Mouse (Mus musculus): ENCODE measurements at regions not wholly inside any gene's neighbourhood (a gene's known extent, or its start where the extent isn't known, plus 50 kb on each side); places are given as distances from the start of the nearest gene placed in this dataset.
A peak's percentile ranks its signal among the peaks of the same experiment; 100 is the strongest.

DNA sequence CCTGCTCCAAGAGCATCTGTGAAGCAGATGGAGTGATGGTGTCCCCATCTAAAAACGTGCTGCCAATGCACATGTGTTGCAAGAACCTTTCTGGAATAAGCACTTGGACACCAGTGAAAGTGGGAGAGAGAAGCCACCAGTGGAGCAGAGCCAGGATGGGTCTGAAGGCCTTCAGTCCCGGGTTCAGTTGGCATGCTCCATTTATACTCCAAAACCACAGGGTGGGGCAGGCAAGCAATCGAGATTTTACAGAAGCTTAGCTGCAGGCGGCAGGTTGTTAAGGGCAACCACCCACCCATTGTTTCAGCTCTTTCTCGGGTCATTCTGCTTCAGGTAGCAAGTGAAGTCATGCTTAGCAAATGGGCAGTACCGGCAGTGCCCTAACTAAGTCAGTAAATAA lies 51.8 kb upstream of the Sv2b start:
- Histone ChIP-seq H3K27ac (no peak overlapping the region), H3K4me3 (no peak overlapping the region), H3K4me1 (replicated peaks) (no peaks in the 10 kb centered on the region), H3K27me3 (no peaks in the 10 kb centered on the region), H3K9me3 (replicated peaks) (no peaks in the 10 kb centered on the region), H3K36me3 (no peaks in the 10 kb centered on the region), H3K4me2 (no peak overlapping the region), H3K9ac (no peak overlapping the region)
- ATAC-seq (replicated peaks; ENCODE audit: insufficient number of reproducible peaks, insufficient read depth, low FRiP score, low read depth): no peak
- WGBS: 54% methylated on average over 6 of the region's 6 CpGs

- Histone ChIP-seq H3K27me3 (no peaks in the 10 kb centered on the region), H3K9me3 (replicated peaks) (no peaks in the 10 kb centered on the region), H3K36me3 (no peaks in the 10 kb centered on the region), H3K9ac (no peak overlapping the region), H3K4me3 (no peak overlapping the region), H3K27ac (no peak overlapping the region), H3K4me1 (replicated peaks) (no peaks in the 10 kb centered on the region), H3K4me2 (no peak overlapping the region)
- 67% methylated on average over 6 of the region's 6 CpGs for whole genome bisulfite sequencing
- no peak for ATAC-seq (replicated peaks; ENCODE audit: insufficient number of reproducible peaks, insufficient read depth, low FRiP score, low read depth)
These were observed 53.5 kb upstream of the Sv2b start for GRCm38 (mm10) chr7:75362541-75362940.

DNA sequence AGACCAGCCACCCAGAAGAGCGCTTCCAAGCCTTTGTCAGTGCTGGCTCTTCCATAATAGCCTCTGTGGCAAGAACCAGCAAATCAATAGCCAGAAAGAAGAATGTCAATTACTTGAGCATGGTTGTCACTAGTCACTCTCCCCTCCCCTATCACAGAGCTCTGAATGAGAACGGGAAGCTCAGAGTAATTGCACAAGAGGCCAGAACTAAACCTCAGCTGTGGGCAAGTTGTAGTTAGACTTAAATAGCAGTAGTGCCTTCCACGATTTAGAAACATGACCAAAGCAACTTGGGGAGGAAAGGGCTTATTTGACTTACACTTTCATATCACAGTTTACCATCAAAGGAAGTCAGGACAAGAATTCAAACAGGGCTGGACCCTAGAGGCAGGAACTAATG lies 56.4 kb upstream of the Sv2b start:
- Histone ChIP-seq H3K4me3 (no peak overlapping the region), H3K27me3 (no peaks in the 10 kb centered on the region), H3K4me1 (replicated peaks) (peaks cover 8% of the 10 kb centered on the region), H3K27ac (no peak overlapping the region), H3K9me3 (replicated peaks) (no peaks in the 10 kb centered on the region), H3K9ac (no peak overlapping the region), H3K4me2 (no peak overlapping the region), H3K36me3 (no peaks in the 10 kb centered on the region)
- no peak for ATAC-seq (replicated peaks; ENCODE audit: insufficient number of reproducible peaks, insufficient read depth, low FRiP score, low read depth)
- 54% methylated on average over 3 of the region's 3 CpGs for WGBS

DNA sequence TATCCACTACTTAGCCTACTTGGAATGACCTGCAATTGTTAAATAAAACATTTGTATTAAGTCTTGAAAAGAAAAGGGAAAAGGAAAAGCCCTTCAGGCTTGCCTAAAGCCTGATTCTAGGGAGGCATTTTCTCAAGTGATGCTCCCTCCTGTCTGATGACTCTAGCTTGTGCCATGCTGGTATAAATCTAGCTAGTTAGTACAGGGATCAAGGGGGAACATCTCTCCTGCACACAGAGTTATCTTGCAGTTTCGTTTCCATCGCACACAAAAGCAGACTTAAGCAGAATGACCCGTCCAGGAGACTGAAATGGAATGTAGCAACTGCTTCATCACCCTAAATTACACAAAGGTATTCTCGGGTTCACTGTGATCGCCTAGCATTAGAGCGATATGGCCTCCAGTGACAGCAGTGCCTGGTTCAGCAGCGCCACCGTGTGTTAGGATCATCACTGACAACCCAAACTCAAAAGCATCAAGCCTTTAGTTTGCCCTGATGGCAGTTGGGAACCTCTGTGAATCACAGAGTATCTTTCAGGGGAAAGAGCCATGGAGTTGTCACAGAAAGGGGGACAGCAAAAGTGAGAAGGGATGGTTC lies 57.3 kb upstream of the Sv2b start:
- no peak overlapping the region; the same call in 1 of the 2 replicates for H3K4me2 ChIP-seq
- no peak overlapping the region for H3K4me3 ChIP-seq
- peaks cover 14% of the 10 kb centered on the region for H3K4me1 ChIP-seq (replicated peaks)
- no peaks in the 10 kb centered on the region for H3K27me3 ChIP-seq
- whole genome bisulfite sequencing: 9% methylated on average over 8 of the region's 8 CpGs
- no peaks in the 10 kb centered on the region for H3K36me3 ChIP-seq
- H3K9ac ChIP-seq: no peak overlapping the region
- no peaks in the 10 kb centered on the region for H3K9me3 ChIP-seq (replicated peaks)
- H3K27ac ChIP-seq: no peak overlapping the region
- ATAC-seq (replicated peaks; ENCODE audit: insufficient number of reproducible peaks, insufficient read depth, low FRiP score, low read depth): no peak

- Histone ChIP-seq H3K27ac (no peak overlapping the region), H3K27me3 (no peaks in the 10 kb centered on the region), H3K4me2 (no peak overlapping the region), H3K9me3 (replicated peaks) (no peaks in the 10 kb centered on the region), H3K9ac (no peak overlapping the region), H3K36me3 (no peaks in the 10 kb centered on the region), H3K4me1 (replicated peaks) (peaks cover 25% of the 10 kb centered on the region), H3K4me3 (no peak overlapping the region)
- no peak for ATAC-seq (replicated peaks; ENCODE audit: insufficient number of reproducible peaks, insufficient read depth, low FRiP score, low read depth)
- 78% methylated on average over 9 of the region's 9 CpGs for WGBS
These were observed 59.3 kb upstream of the Sv2b start for GRCm38 (mm10) chr7:75368315-75368714.

DNA sequence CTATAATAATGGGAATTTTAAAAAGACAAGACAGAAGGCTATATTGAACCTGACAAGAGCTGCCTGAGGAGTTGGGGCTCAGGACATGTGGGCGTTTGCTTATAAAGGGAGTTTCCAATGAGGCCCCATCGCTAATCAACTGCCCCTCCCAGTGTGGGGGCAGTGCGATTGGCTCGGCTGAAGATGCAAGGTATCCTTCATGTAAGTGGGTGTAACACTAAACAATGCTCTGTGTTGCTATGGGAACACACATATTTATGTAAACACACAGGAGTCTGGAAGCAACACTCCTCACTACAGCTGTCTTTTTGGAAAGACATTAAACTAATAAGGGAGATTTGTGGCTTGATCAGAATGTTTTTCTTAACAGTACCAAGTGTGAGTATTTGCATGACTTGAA lies 60.3 kb upstream of the Sv2b start:
- H3K9ac ChIP-seq: no peak overlapping the region
- no peaks in the 10 kb centered on the region for H3K36me3 ChIP-seq
- WGBS: 47% methylated on average over 4 of the region's 4 CpGs
- H3K4me3 ChIP-seq: no peak overlapping the region
- H3K27ac ChIP-seq: no peak overlapping the region
- no peak overlapping the region for H3K4me2 ChIP-seq
- no peaks in the 10 kb centered on the region for H3K27me3 ChIP-seq
- H3K9me3 ChIP-seq (replicated peaks): no peaks in the 10 kb centered on the region
- H3K4me1 ChIP-seq (replicated peaks): peaks cover 25% of the 10 kb centered on the region
- no peak for ATAC-seq (replicated peaks; ENCODE audit: insufficient number of reproducible peaks, insufficient read depth, low FRiP score, low read depth)

GRCm38 (mm10) chr7:75370595-75371519 lies 61.8 kb upstream of the Sv2b start:
- Histone ChIP-seq H3K9me3 (replicated peaks) (no peaks in the 10 kb centered on the region), H3K27me3 (no peaks in the 10 kb centered on the region), H3K4me3 (no peak overlapping the region), H3K27ac (peak overlapping the region; percentile 29), H3K4me2 (peak overlapping the region; percentile 40), H3K9ac (no peak overlapping the region), H3K36me3 (no peaks in the 10 kb centered on the region), H3K4me1 (replicated peaks) (peaks cover 25% of the 10 kb centered on the region)
- ATAC-seq (replicated peaks; ENCODE audit: insufficient number of reproducible peaks, insufficient read depth, low FRiP score, low read depth): peak; percentile 70; the same call in 1 of the 2 replicates
- 31% methylated on average over 12 of the region's 12 CpGs for WGBS

- ATAC-seq (replicated peaks; ENCODE audit: insufficient number of reproducible peaks, insufficient read depth, low FRiP score, low read depth): no peak
- H3K4me2 ChIP-seq: no peak overlapping the region
- H3K27ac ChIP-seq: no peak overlapping the region
- H3K4me1 ChIP-seq (replicated peaks): peaks cover 25% of the 10 kb centered on the region
- H3K27me3 ChIP-seq: no peaks in the 10 kb centered on the region
- H3K36me3 ChIP-seq: no peaks in the 10 kb centered on the region
- H3K4me3 ChIP-seq: no peak overlapping the region
- no peaks in the 10 kb centered on the region for H3K9me3 ChIP-seq (replicated peaks)
- H3K9ac ChIP-seq: no peak overlapping the region
These were observed 62.4 kb upstream of the Sv2b start for GRCm38 (mm10) chr7:75371520-75371876.

DNA sequence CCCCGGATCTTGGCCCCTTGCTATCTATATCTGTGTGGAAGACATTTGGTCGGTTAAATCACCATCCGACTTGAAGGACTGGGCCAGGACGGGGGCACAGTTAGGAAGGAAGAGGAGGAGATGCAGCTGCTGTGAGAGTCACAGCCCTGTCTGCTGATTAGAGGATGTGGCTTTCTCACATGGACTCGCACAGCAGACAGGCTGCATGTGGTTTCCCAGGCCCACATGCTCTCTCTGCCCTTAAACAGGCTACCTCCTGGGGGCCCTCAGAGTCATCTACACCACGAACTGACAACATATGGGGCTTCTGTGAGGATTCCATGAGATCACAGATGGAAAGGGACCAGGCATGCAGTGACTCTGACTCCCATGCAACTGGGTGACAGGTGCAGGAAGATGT lies 62.9 kb upstream of the Sv2b start:
- Histone ChIP-seq H3K4me2 (no peak overlapping the region), H3K9me3 (replicated peaks) (no peaks in the 10 kb centered on the region), H3K27ac (no peak overlapping the region), H3K4me3 (no peak overlapping the region), H3K36me3 (no peaks in the 10 kb centered on the region), H3K9ac (no peak overlapping the region), H3K27me3 (no peaks in the 10 kb centered on the region), H3K4me1 (replicated peaks) (peaks cover 25% of the 10 kb centered on the region)
- no peak; the same call in 1 of the 2 replicates for ATAC-seq (replicated peaks; ENCODE audit: insufficient number of reproducible peaks, insufficient read depth, low FRiP score, low read depth)
- whole genome bisulfite sequencing: 40% methylated on average over 6 of the region's 6 CpGs

GRCm38 (mm10) chr7:75372892-75373444 lies 63.9 kb upstream of the Sv2b start:
- 49% methylated on average over 10 of the region's 10 CpGs for WGBS
- no peak overlapping the region for H3K27ac ChIP-seq
- H3K4me2 ChIP-seq: no peak overlapping the region
- H3K4me3 ChIP-seq: no peak overlapping the region
- no peaks in the 10 kb centered on the region for H3K36me3 ChIP-seq
- ATAC-seq (replicated peaks; ENCODE audit: insufficient number of reproducible peaks, insufficient read depth, low FRiP score, low read depth): no peak
- H3K27me3 ChIP-seq: no peaks in the 10 kb centered on the region
- H3K9ac ChIP-seq: no peak overlapping the region
- H3K9me3 ChIP-seq (replicated peaks): no peaks in the 10 kb centered on the region
- peaks cover 25% of the 10 kb centered on the region for H3K4me1 ChIP-seq (replicated peaks)

DNA sequence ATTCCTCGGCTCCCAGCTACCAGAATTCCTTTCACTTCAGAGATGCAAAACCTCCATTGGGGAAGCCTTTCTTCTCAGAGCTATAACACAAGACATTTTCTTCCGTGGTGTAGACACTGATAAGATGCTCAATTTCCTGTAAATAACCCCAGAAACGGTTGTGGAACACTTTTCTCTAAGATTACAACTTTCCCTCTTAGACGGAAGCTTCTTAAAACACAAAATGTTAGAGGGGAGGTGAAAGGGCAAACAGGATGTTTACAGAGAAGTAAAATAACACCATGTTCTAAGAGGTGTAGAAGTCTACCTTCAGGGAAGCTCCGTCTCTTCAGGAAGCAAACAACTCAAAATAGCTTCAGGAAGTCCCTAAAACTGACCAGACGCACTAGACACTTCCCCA lies 65.4 kb upstream of the Sv2b start:
- no peak for ATAC-seq (replicated peaks; ENCODE audit: insufficient number of reproducible peaks, insufficient read depth, low FRiP score, low read depth)
- H3K9me3 ChIP-seq (replicated peaks): no peaks in the 10 kb centered on the region
- H3K9ac ChIP-seq: no peak overlapping the region
- no peak overlapping the region for H3K27ac ChIP-seq
- 72% methylated on average over 6 of the region's 6 CpGs for WGBS
- no peaks in the 10 kb centered on the region for H3K36me3 ChIP-seq
- H3K4me1 ChIP-seq (replicated peaks): peaks cover 25% of the 10 kb centered on the region
- H3K27me3 ChIP-seq: no peaks in the 10 kb centered on the region
- no peak overlapping the region for H3K4me3 ChIP-seq
- H3K4me2 ChIP-seq: no peak overlapping the region
